Mouse (Mus musculus) spleen, adult 2 months (tissue): Measurements from ENCODE around the gene Gm11111. TPM values are rescaled to one million over a fixed set of nuclear protein-coding genes. Genes with fewer than 3 reads are reported as not detected.

Experiments used
- DNase-seq, 2 experiments: peaks; one replicate each; pipeline versions ENCODE4 v3.0.0 to v3.0.0-alpha.2; 2012 to 2021; ENCODE audit warnings: low spot score in 2 of 2, low read depth in 1 of 2
- H3K27ac ChIP-seq: fragments of 200-500 bp; 2 replicates; pipeline ENCODE4 v1.5.1; 2012; ENCODE audit warnings: low read length, inconsistent platforms; ENCODE audit not compliant: insufficient read depth
- H3K27me3 ChIP-seq: fragments of 200-500 bp; 2 replicates; pipeline ENCODE4 v1.6.1; 2012; ENCODE audit warnings: mild to moderate bottlenecking, moderate library complexity, low read length, inconsistent platforms; ENCODE audit not compliant: control insufficient read depth, insufficient read depth
- H3K36me3 ChIP-seq: fragments of 200-500 bp; 2 replicates; pipeline ENCODE4 v1.6.1; 2012; ENCODE audit warnings: mild to moderate bottlenecking, low read length, inconsistent platforms; ENCODE audit not compliant: control insufficient read depth, insufficient read depth
- H3K4me1 ChIP-seq: fragments of 200-500 bp; 2 replicates; pipeline ENCODE4 v1.6.1; 2011; ENCODE audit warnings: inconsistent platforms; ENCODE audit not compliant: control insufficient read depth, insufficient read depth, insufficient read length
- H3K4me3 ChIP-seq: fragments of 200-500 bp; 2 replicates; pipeline ENCODE4 v1.5.1; 2011; ENCODE audit warnings: mild to moderate bottlenecking, inconsistent platforms; ENCODE audit not compliant: insufficient read depth, insufficient read length; ENCODE audit errors: extremely low read depth
- CTCF ChIP-seq: fragments of 200-500 bp; IDR thresholded peaks from 2 replicates; pipeline ENCODE4 v1.5.1; 2011; ENCODE audit warnings: mild to moderate bottlenecking, inconsistent platforms; ENCODE audit not compliant: insufficient read depth, insufficient read length, insufficient replicate concordance; ENCODE audit errors: extremely low read depth
- POLR2A ChIP-seq: fragments of 200-500 bp; IDR thresholded peaks from 2 replicates; pipeline ENCODE4 v1.6.1; 2011; ENCODE audit warnings: low read depth, low read length, inconsistent platforms
- WGBS: fragments of 180-500 bp; shearing (Covaris S2); methylation state at CpG from one replicate; pipeline ENCODE4 v1.1.7; 2018; 5-methylcytosine and 5-hydroxymethylcytosine counted together
- polyA plus RNA-seq: library from polyadenylated mRNA; depleted of rRNA; stranded (reverse); fragments of >200 nt; gene quantifications from 2 replicates; pipeline ENCODE4 v1.2.3, GENCODE M21; 2012; rRNA removed

Gene Gm11111
- polyA plus RNA-seq, 1 experiment = not detected

DNA sequence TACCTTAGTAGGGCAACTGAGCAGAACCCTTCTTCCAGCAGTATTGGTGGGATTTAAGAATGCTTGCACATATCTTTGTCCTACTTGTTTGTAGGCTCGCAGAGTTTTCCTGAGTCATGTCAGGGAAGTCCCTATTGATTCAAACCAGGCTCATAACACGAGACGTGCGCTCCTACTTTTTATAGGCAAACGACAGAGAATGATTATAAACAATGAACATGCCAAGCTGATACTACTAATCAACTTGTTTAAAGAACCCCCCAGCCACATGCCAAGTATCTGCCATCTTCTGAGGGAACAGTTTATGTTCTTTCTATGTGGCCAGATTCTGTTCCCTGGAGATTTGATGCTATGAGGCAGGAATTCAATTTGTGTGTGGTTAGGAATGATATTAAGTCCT is 28.3 kb downstream of the Gm11111 start:
- WGBS = 69% methylated on average over 5 of the region's 5 CpGs
- no peak for DNase-seq
- H3K36me3 ChIP-seq = no peaks in the 10 kb centered on the region
- H3K27me3 ChIP-seq = no peaks in the 10 kb centered on the region; the same call in 1 of the 2 replicates
- H3K4me3 ChIP-seq = no peak overlapping the region
- no peak for TF ChIP-seq CTCF
- no peak for TF ChIP-seq POLR2A
- H3K4me1 ChIP-seq = no peaks in the 10 kb centered on the region
- H3K27ac ChIP-seq = no peak overlapping the region

GRCm38 (mm10) chr5:98582051-98582450 is 29.6 kb downstream of the Gm11111 start:
- DNase-seq = no peak

GRCm38 (mm10) chr5:98585915-98586314 is 33.4 kb downstream of the Gm11111 start:
- Histone ChIP-seq H3K27me3 (no peaks in the 10 kb centered on the region), H3K4me3 (no peak overlapping the region), H3K36me3 (no peaks in the 10 kb centered on the region), H3K4me1 (no peaks in the 10 kb centered on the region), H3K27ac (no peak overlapping the region)
- TF ChIP-seq POLR2A (no peak), CTCF (no peak)
- DNase-seq = no peak

More at GRCm38 (mm10) chr5:98582051-98582450, 29.6 kb downstream of the Gm11111 start:
- TF ChIP-seq CTCF (no peak), POLR2A (no peak)
- Histone ChIP-seq H3K27ac (no peak overlapping the region), H3K36me3 (no peaks in the 10 kb centered on the region), H3K27me3 (no peaks in the 10 kb centered on the region; the same call in 1 of the 2 replicates), H3K4me1 (no peaks in the 10 kb centered on the region), H3K4me3 (no peak overlapping the region)
- WGBS = 87% methylated on average over 3 of the region's 3 CpGs

Other genes with a start within 250 kb of the Gm11111 start
- not detected in 2 replicates for gene Cfap299, start 223.4 kb upstream of the Gm11111 start, polyA plus RNA-seq